Mouse (Mus musculus): ENCODE results near the gene Hbb-bh1.
A peak's percentile ranks its signal among the peaks of the same experiment; 100 is the strongest.

DNA sequence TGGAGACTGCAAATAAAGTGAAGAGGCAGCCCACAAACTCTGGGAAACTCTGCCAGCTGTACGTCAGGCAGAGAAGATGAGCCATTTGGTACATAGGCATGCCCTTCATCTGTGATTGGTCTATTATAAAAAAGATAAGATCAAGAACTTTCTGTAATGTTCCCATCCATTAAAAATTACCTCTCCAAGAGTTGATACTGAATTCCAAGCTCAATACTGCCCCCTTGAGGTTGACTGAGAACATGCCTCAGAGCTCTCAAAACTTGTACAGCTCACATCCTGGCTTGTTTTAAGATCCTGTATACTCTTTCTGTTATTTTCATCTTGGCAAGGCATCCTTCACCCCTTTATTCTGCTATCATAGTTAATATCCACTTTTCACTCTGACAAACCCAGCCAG, 36.1 kb downstream of the Hbb-bh1 start:
- TF ChIP-seq CTCF (IDR thresholded peaks at IDR 0.05 in 2 of 3, conservative IDR thresholded peaks at IDR 0.05 in 1 of 3; ENCODE audit: control insufficient read depth in 1 of 3, insufficient read depth in 1 of 3, low read depth in 2 of 3, low read length in 3 of 3, poor library complexity in 1 of 3, severe bottlenecking in 1 of 3): peak; percentile 34 to 58 (median 46); a peak in 5 of 6 replicates
- no peak for TF ChIP-seq TAL1 (IDR thresholded peaks at IDR 0.05; ENCODE audit: low read length)
- no peak for TF ChIP-seq POLR2A (IDR thresholded peaks at IDR 0.05; ENCODE audit: control insufficient read depth in 1 of 2, insufficient read depth in 1 of 2, low read depth in 1 of 2, low read length in 2 of 2, poor library complexity in 1 of 2)
